Mouse (Mus musculus) liver, embryonic 14.5 days (tissue): ENCODE measurements around the gene Tmem41b. TPM values are rescaled to one million over a fixed set of nuclear protein-coding genes. Genes with fewer than 3 reads are reported as not detected.
"Not testable (repeated sequence)": the region's sequence is repeated elsewhere in the genome, so short reads cannot be mapped to it uniquely, and the experiment has no call there.

Experiments used
- ATAC-seq: fragments of 200-750 bp; cut with Nextera tagmentation; 2 replicates; pipeline ENCODE4 v1.8.0; 2017; ENCODE audit warnings: moderate number of reproducible peaks, mild to moderate bottlenecking, moderate library complexity; ENCODE audit not compliant: insufficient read depth
- DNase-seq, 3 experiments: peaks; one replicate each; pipeline ENCODE4 v3.0.0-alpha.2; 2012 to 2013; ENCODE audit warnings: low read depth in 3 of 3, low spot score in 3 of 3
- H3K27ac ChIP-seq: fragments of 300-500 bp; sonication (generic); 2 replicates; pipeline ENCODE4 v1.5.1; 2014; ENCODE audit warnings: moderate library complexity, mild to moderate bottlenecking, control low read depth, inconsistent platforms
- H3K27me3 ChIP-seq: fragments of 300-500 bp; sonication (generic); 2 replicates; pipeline ENCODE4 v1.6.1; 2014; ENCODE audit warnings: mild to moderate bottlenecking, low read length, moderate library complexity; ENCODE audit not compliant: control insufficient read depth, insufficient read depth
- H3K36me3 ChIP-seq: fragments of 300-500 bp; sonication (generic); replicated peaks from 2 replicates; pipeline ENCODE4 v1.6.1; 2014; ENCODE audit warnings: low read depth; ENCODE audit not compliant: control insufficient read depth, insufficient read depth
- H3K4me1 ChIP-seq, 2 experiments: fragments of 200-500 bp in 1 of 2; fragments of 300-500 bp in 1 of 2; sonication (generic) in 1 of 2; replicated peaks; 2 replicates each; pipeline ENCODE4 v1.6.1; 2012 to 2014; ENCODE audit warnings: antibody characterized with exemption in 1 of 2, inconsistent platforms in 1 of 2, low read length in 1 of 2; ENCODE audit not compliant: control insufficient read depth in 2 of 2, insufficient read depth in 2 of 2
- H3K4me2 ChIP-seq: fragments of 300-500 bp; sonication (generic); 2 replicates; pipeline ENCODE4 v1.6.1; 2014; ENCODE audit warnings: low read depth, mild to moderate bottlenecking, control low read depth, moderate library complexity
- H3K4me3 ChIP-seq, 2 experiments: fragments of 200-500 bp in 1 of 2; fragments of 300-500 bp in 1 of 2; sonication (generic) in 1 of 2; 2 replicates each; pipeline ENCODE4 v1.5.1; 2012 to 2014; ENCODE audit warnings: low read depth in 2 of 2, low read length in 2 of 2, mild to moderate bottlenecking in 2 of 2, control low read depth in 1 of 2, inconsistent platforms in 1 of 2, moderate library complexity in 1 of 2; ENCODE audit not compliant: insufficient read depth in 1 of 2
- H3K9ac ChIP-seq: fragments of 300-500 bp; sonication (generic); replicated peaks from 2 replicates; pipeline ENCODE4 v1.6.1; 2014; ENCODE audit warnings: mild to moderate bottlenecking, control low read depth, moderate library complexity
- H3K9me3 ChIP-seq: fragments of 300-500 bp; sonication (generic); 2 replicates; pipeline ENCODE4 v1.6.1; 2016; ENCODE audit warnings: low read length, mixed read lengths; ENCODE audit not compliant: control insufficient read depth
- CTCF ChIP-seq: IDR thresholded peaks from 2 replicates; pipeline ENCODE4 v1.5.1; 2016; ENCODE audit warnings: antibody characterized with exemption, low read depth, control low read depth
- EP300 ChIP-seq: IDR thresholded peaks from 2 replicates; pipeline ENCODE4 v1.6.1; 2016; ENCODE audit warnings: antibody characterized with exemption, low read depth
- WGBS: fragments of 180-500 bp; shearing (Covaris S2); extraction: QIAGEN DNeasy Blood & Tissue Kit; methylation state at CpG from one replicate; pipeline ENCODE4 v1.1.7; 2014; ENCODE audit not compliant: insufficient replicate concordance; 5-methylcytosine and 5-hydroxymethylcytosine counted together
- polyA plus RNA-seq, 2 experiments: library from polyadenylated mRNA; depleted of rRNA in 1 of 2; stranded (reverse) in 1 of 2; unstranded in 1 of 2; fragments of >200 nt; fragmentation: Nextera tagmentation in 1 of 2; extraction: Ambion mirVana in 1 of 2; gene quantifications; 2 replicates each; pipeline versions ENCODE4 v1.2.1 to v1.2.3; 2012 to 2014

Tmem41b gene
- polyA plus RNA-seq, 2 experiments = 14.5 to 30.0 TPM

- H3K27ac ChIP-seq, DNase-seq, H3K4me1 ChIP-seq, ATAC-seq, H3K9ac ChIP-seq, H3K4me2 ChIP-seq, H3K9me3 ChIP-seq, H3K4me3 ChIP-seq, H3K27me3 ChIP-seq: not testable (repeated sequence)
- peak; percentile 52 for TF ChIP-seq CTCF
- 67% methylated on average over 5 of the region's 5 CpGs for WGBS
- H3K36me3 ChIP-seq = peaks cover 17% of the 10 kb centered on the region; the same call in 1 of the 2 replicates
Measured at GRCm38 (mm10) chr7:109977131-109977530, 9.6 kb downstream of the Tmem41b start.

GRCm38 (mm10) chr7:109975966-109976715 lies 10.6 kb downstream of the Tmem41b start:
- no peak overlapping the region for H3K4me3 ChIP-seq
- ATAC-seq (no peak), DNase-seq (no peak)
- no peaks in the 10 kb centered on the region for H3K9me3 ChIP-seq
- H3K4me2 ChIP-seq = no peak overlapping the region
- no peak for TF ChIP-seq EP300
- no peaks in the 10 kb centered on the region for H3K4me1 ChIP-seq
- no peak overlapping the region for H3K9ac ChIP-seq
- peaks cover 17% of the 10 kb centered on the region; the same call in 1 of the 2 replicates for H3K36me3 ChIP-seq
- 82% methylated on average over 6 of the region's 6 CpGs for WGBS
- H3K27ac ChIP-seq = no peak overlapping the region
- no peaks in the 10 kb centered on the region for H3K27me3 ChIP-seq

GRCm38 (mm10) chr7:109969542-109969941 lies 17.2 kb downstream of the Tmem41b start:
- H3K27ac ChIP-seq = no peak overlapping the region
- H3K4me3 ChIP-seq = no peak overlapping the region
- no peak for TF ChIP-seq EP300
- no peak for TF ChIP-seq CTCF
- no peak overlapping the region for H3K9ac ChIP-seq
- no peak for DNase-seq
- no peak overlapping the region for H3K4me2 ChIP-seq
- ATAC-seq = no peak
- no peaks in the 10 kb centered on the region for H3K36me3 ChIP-seq
- no peaks in the 10 kb centered on the region for H3K9me3 ChIP-seq
- H3K27me3 ChIP-seq = no peaks in the 10 kb centered on the region
- no peaks in the 10 kb centered on the region for H3K4me1 ChIP-seq

- H3K27me3 ChIP-seq = no peaks in the 10 kb centered on the region
- no peaks in the 10 kb centered on the region for H3K9me3 ChIP-seq
- H3K4me1 ChIP-seq = no peaks in the 10 kb centered on the region
- no peak overlapping the region for H3K9ac ChIP-seq
- no peak for ATAC-seq
- no peak overlapping the region for H3K4me3 ChIP-seq
- no peak for DNase-seq
- TF ChIP-seq EP300 (no peak), CTCF (no peak)
- no peaks in the 10 kb centered on the region for H3K36me3 ChIP-seq
- H3K27ac ChIP-seq = no peak overlapping the region
- 27% methylated on average over 2 of the region's 2 CpGs for WGBS
- H3K4me2 ChIP-seq = no peak overlapping the region
Measured at GRCm38 (mm10) chr7:109968924-109969450, 17.7 kb downstream of the Tmem41b start.

- no peak overlapping the region for H3K4me2 ChIP-seq
- H3K27ac ChIP-seq = no peak overlapping the region
- DNase-seq = peak in 1 of 3 experiments; percentile 38
- no peaks in the 10 kb centered on the region for H3K9me3 ChIP-seq
- 55% methylated on average over 11 of the region's 11 CpGs for WGBS
- H3K4me1 ChIP-seq = no peaks in the 10 kb centered on the region
- no peak for TF ChIP-seq EP300
- no peak for TF ChIP-seq CTCF
- no peak for ATAC-seq
- no peaks in the 10 kb centered on the region for H3K27me3 ChIP-seq
- no peaks in the 10 kb centered on the region for H3K36me3 ChIP-seq
- no peak overlapping the region for H3K4me3 ChIP-seq
- H3K9ac ChIP-seq = no peak overlapping the region
Measured at GRCm38 (mm10) chr7:109967805-109968579, 18.7 kb downstream of the Tmem41b start.
